Mouse (Mus musculus) ES-Bruce4 (cell line): ENCODE data around the gene Tdp2. TPM values are rescaled to one million over a fixed set of nuclear protein-coding genes. Genes with fewer than 3 reads are reported as not detected.

Experiments used
- H3K27ac ChIP-seq: 2 replicates; pipeline ENCODE4 v1.5.1; 2012; ENCODE audit warnings: low read length, inconsistent platforms; ENCODE audit not compliant: insufficient read depth
- H3K27me3 ChIP-seq: 2 replicates; pipeline ENCODE4 v1.6.1; 2012; ENCODE audit warnings: mild to moderate bottlenecking, low read length, inconsistent platforms; ENCODE audit not compliant: control insufficient read depth, poor library complexity, insufficient read depth, severe bottlenecking
- H3K36me3 ChIP-seq: 2 replicates; pipeline ENCODE4 v1.6.1; 2012; ENCODE audit warnings: inconsistent platforms, mild to moderate bottlenecking, low read length, moderate library complexity; ENCODE audit not compliant: control insufficient read depth, poor library complexity, insufficient read depth, severe bottlenecking
- H3K4me1 ChIP-seq: one replicate; pipeline ENCODE4 v1.8.1; 2011; ENCODE audit warnings: low read length; ENCODE audit not compliant: control insufficient read depth, insufficient read depth
- H3K4me3 ChIP-seq: 2 replicates; pipeline ENCODE4 v1.5.1; 2011; ENCODE audit warnings: low read depth, mild to moderate bottlenecking, low read length
- H3K9ac ChIP-seq: 2 replicates; pipeline ENCODE4 v1.6.1; 2012; ENCODE audit warnings: low read depth, mild to moderate bottlenecking, inconsistent platforms; ENCODE audit not compliant: poor library complexity, severe bottlenecking
- H3K9me3 ChIP-seq: replicated peaks from 2 replicates; pipeline ENCODE4 v1.6.1; 2012; ENCODE audit warnings: mild to moderate bottlenecking, low read length, inconsistent platforms; ENCODE audit not compliant: control insufficient read depth, poor library complexity, insufficient read depth, severe bottlenecking
- CTCF ChIP-seq: IDR thresholded peaks from one replicate; pipeline ENCODE4 v1.8.1; 2011; ENCODE audit warnings: low read depth, low read length
- EP300 ChIP-seq: IDR thresholded peaks from 2 replicates; pipeline ENCODE4 v1.6.1; 2011; ENCODE audit warnings: low read depth, low read length; ENCODE audit not compliant: insufficient read depth
- POLR2A ChIP-seq: IDR thresholded peaks from one replicate; pipeline ENCODE4 v1.8.1; 2011; ENCODE audit warnings: low read length; ENCODE audit not compliant: insufficient read depth
- polyA plus RNA-seq: library from polyadenylated mRNA; stranded (reverse); fragments of >200 nt; gene quantifications from 2 replicates; pipeline ENCODE4 v1.2.4, GENCODE M21; 2011; ENCODE audit warnings: low read depth; ENCODE audit not compliant: missing spikeins, insufficient read depth, insufficient read length

Gene Tdp2
- polyA plus RNA-seq, 1 experiment = 95.8 TPM

GRCm38 (mm10) chr13:24880704-24881103, 49.2 kb downstream of the Tdp2 start:
- TF ChIP-seq EP300 = no peak
- no peak for TF ChIP-seq CTCF
- TF ChIP-seq POLR2A = no peak
- H3K27me3 ChIP-seq = no peaks in the 10 kb centered on the region
- no peak overlapping the region for H3K4me3 ChIP-seq

GRCm38 (mm10) chr13:24882411-24882810, 50.9 kb downstream of the Tdp2 start:
- no peaks in the 10 kb centered on the region for H3K9me3 ChIP-seq
- H3K4me1 ChIP-seq = no peaks in the 10 kb centered on the region
- TF ChIP-seq CTCF (no peak), EP300 (no peak), POLR2A (no peak)
- no peak overlapping the region for H3K4me3 ChIP-seq
- no peak overlapping the region for H3K27ac ChIP-seq
- no peaks in the 10 kb centered on the region for H3K36me3 ChIP-seq
- no peaks in the 10 kb centered on the region for H3K27me3 ChIP-seq
- H3K9ac ChIP-seq = no peak overlapping the region

More at GRCm38 (mm10) chr13:24880704-24881103, 49.2 kb downstream of the Tdp2 start:
- H3K27ac ChIP-seq = no peak overlapping the region
- no peaks in the 10 kb centered on the region for H3K9me3 ChIP-seq
- H3K4me1 ChIP-seq = no peaks in the 10 kb centered on the region
- no peaks in the 10 kb centered on the region for H3K36me3 ChIP-seq
- H3K9ac ChIP-seq = no peak overlapping the region

- no peak overlapping the region for H3K4me3 ChIP-seq
- no peaks in the 10 kb centered on the region for H3K36me3 ChIP-seq
- no peak overlapping the region for H3K27ac ChIP-seq
- no peaks in the 10 kb centered on the region for H3K9me3 ChIP-seq
- no peak overlapping the region for H3K9ac ChIP-seq
- TF ChIP-seq CTCF = no peak
- no peak for TF ChIP-seq EP300
- no peaks in the 10 kb centered on the region for H3K4me1 ChIP-seq
- no peaks in the 10 kb centered on the region for H3K27me3 ChIP-seq
Observed at GRCm38 (mm10) chr13:24889554-24889953, 58.1 kb downstream of the Tdp2 start.

Other genes with a start within 250 kb of the Tdp2 start
- 1.1 and 1.5 TPM in 2 replicates for gene Ripor2, start 249.5 kb upstream of the Tdp2 start, polyA plus RNA-seq
- gene Armh2, start 90.4 kb upstream of the Tdp2 start, polyA plus RNA-seq = not detected in 2 replicates
- gene Gmnn, start 69.8 kb upstream of the Tdp2 start, polyA plus RNA-seq = 127 and 129 TPM in 2 replicates
- gene BC005537, start 30.0 kb upstream of the Tdp2 start, polyA plus RNA-seq = 78.9 and 92.7 TPM in 2 replicates
- gene Acot13, start 139 bp upstream of the Tdp2 start, polyA plus RNA-seq = 90.7 and 93.1 TPM in 2 replicates
- gene D130043K22Rik, start 13.5 kb downstream of the Tdp2 start, polyA plus RNA-seq = not detected in 2 replicates
- gene Aldh5a1, start 106.0 kb downstream of the Tdp2 start, polyA plus RNA-seq = 14.2 and 14.6 TPM in 2 replicates
- gene Gpld1, start 111.5 kb downstream of the Tdp2 start, polyA plus RNA-seq = 2.1 and 2.5 TPM in 2 replicates
- 21.8 and 29.6 TPM in 2 replicates for gene Mrs2, start 188.7 kb downstream of the Tdp2 start, polyA plus RNA-seq
- 2.5 and 3.5 TPM in 2 replicates for gene Dcdc2a, start 224.3 kb downstream of the Tdp2 start, polyA plus RNA-seq